Comparison of ENCODE assay signal across 7 mouse cellular contexts in genomic region chr8:123064072-123064471, GRCm38 (mm10). TPM values are rescaled to one million over a fixed set of nuclear protein-coding genes. Genes with fewer than 3 reads are reported as not detected.
A peak's percentile ranks its signal among the peaks of the same experiment; 100 is the strongest.
DNase-seq lines count a peak whose midpoint lies in the region; ATAC-seq lines count a peak whose summit lies in the region.

No protein-coding gene starts in this region.

- H3K4me2 ChIP-seq in neural tube, embryonic 12.5 days (replicated peaks), result peak overlapping the region; percentile 78
- H3K4me2 ChIP-seq in forebrain, embryonic 15.5 days (replicated peaks), result peak overlapping the region; percentile 63
- H3K4me2 ChIP-seq in liver, embryonic 11.5 days, result peak overlapping the region; percentile 93
- peak overlapping the region; percentile 86 for H3K4me2 ChIP-seq in stomach, embryonic 16.5 days (ENCODE audit: low read depth, low read length)

- no peak overlapping the region for H3K4me3 ChIP-seq in neural tube, embryonic 12.5 days
- peak overlapping the region; percentile 84; the same call in 1 of the 2 replicates for H3K4me3 ChIP-seq in forebrain, embryonic 15.5 days
- peak overlapping the region; percentile 95 for H3K4me3 ChIP-seq in liver, embryonic 11.5 days (ENCODE audit: low read depth, low read length)
- H3K4me3 ChIP-seq in stomach, embryonic 16.5 days (replicated peaks; ENCODE audit: low read length), result no peak overlapping the region

- ATAC-seq in neural tube, embryonic 12.5 days (ENCODE audit: low FRiP score, low read depth), result no peak
- ATAC-seq in forebrain, embryonic 15.5 days (replicated peaks), result no peak
- ATAC-seq in liver, embryonic 11.5 days (replicated peaks; ENCODE audit: low FRiP score), result no peak
- ATAC-seq in stomach, embryonic 16.5 days (ENCODE audit: insufficient read depth, low FRiP score), result no peak

- H3K27me3 ChIP-seq in neural tube, embryonic 12.5 days (replicated peaks), result no peaks in the 10 kb centered on the region
- H3K27me3 ChIP-seq in forebrain, embryonic 15.5 days, result no peaks in the 10 kb centered on the region
- H3K27me3 ChIP-seq in liver, embryonic 11.5 days (replicated peaks; ENCODE audit: control insufficient read depth, insufficient read depth, low read length), result no peaks in the 10 kb centered on the region
- no peaks in the 10 kb centered on the region for H3K27me3 ChIP-seq in stomach, embryonic 16.5 days (ENCODE audit: control insufficient read depth, insufficient read depth, low read length)

- no peak overlapping the region for H3K9ac ChIP-seq in neural tube, embryonic 12.5 days
- peak overlapping the region; percentile 87 for H3K9ac ChIP-seq in forebrain, embryonic 15.5 days (replicated peaks)
- H3K9ac ChIP-seq in liver, embryonic 11.5 days (ENCODE audit: low read depth, low read length), result peak overlapping the region; percentile 99
- no peak overlapping the region for H3K9ac ChIP-seq in stomach, embryonic 16.5 days (ENCODE audit: low read length)

- peaks cover 27% of the 10 kb centered on the region for H3K4me1 ChIP-seq in neural tube, embryonic 12.5 days
- peaks cover 25% of the 10 kb centered on the region for H3K4me1 ChIP-seq in forebrain, embryonic 15.5 days
- H3K4me1 ChIP-seq in liver, embryonic 11.5 days (replicated peaks; ENCODE audit: control insufficient read depth, insufficient read depth, low read length), result peaks cover 17% of the 10 kb centered on the region
- H3K4me1 ChIP-seq in stomach, embryonic 16.5 days (ENCODE audit: control insufficient read depth, insufficient read depth, low read length), result peaks cover 15% of the 10 kb centered on the region

- no peak overlapping the region for H3K27ac ChIP-seq in neural tube, embryonic 12.5 days
- H3K27ac ChIP-seq in forebrain, embryonic 15.5 days (replicated peaks), result peak overlapping the region; percentile 94; the same call in 1 of the 2 replicates
- H3K27ac ChIP-seq in liver, embryonic 11.5 days (ENCODE audit: low read depth, low read length), result peak overlapping the region; percentile 92; the same call in 1 of the 2 replicates
- no peak overlapping the region for H3K27ac ChIP-seq in stomach, embryonic 16.5 days (ENCODE audit: low read length)

- DNase-seq in neural tube, embryonic 10.5 days (ENCODE audit: extremely low spot score, low spot score), result no peak
- no peak for DNase-seq in liver, embryonic 11.5 days (ENCODE audit: low spot score)
- DNase-seq in c-Kit-positive CD71-positive TER-119-positive erythroid progenitor cells, embryonic 14.5 days (ENCODE audit: low spot score), result no peak
- no peak for DNase-seq in right cerebral cortex, adult 2 months (ENCODE audit: low spot score in 2 of 2)

- no peaks in the 10 kb centered on the region; the same call in 1 of the 2 replicates for H3K36me3 ChIP-seq in neural tube, embryonic 12.5 days
- H3K36me3 ChIP-seq in forebrain, embryonic 15.5 days, result no peaks in the 10 kb centered on the region; the same call in 1 of the 2 replicates
- peaks cover 5% of the 10 kb centered on the region; the same call in 1 of the 2 replicates for H3K36me3 ChIP-seq in liver, embryonic 11.5 days (ENCODE audit: control insufficient read depth, insufficient read depth, low read length)
- no peaks in the 10 kb centered on the region; the same call in 1 of the 2 replicates for H3K36me3 ChIP-seq in stomach, embryonic 16.5 days (ENCODE audit: control insufficient read depth, insufficient read depth, low read length)

- H3K9me3 ChIP-seq in neural tube, embryonic 12.5 days, result no peaks in the 10 kb centered on the region
- no peaks in the 10 kb centered on the region for H3K9me3 ChIP-seq in forebrain, embryonic 15.5 days
- H3K9me3 ChIP-seq in liver, embryonic 11.5 days (ENCODE audit: control insufficient read depth, low read length), result no peaks in the 10 kb centered on the region
- no peaks in the 10 kb centered on the region for H3K9me3 ChIP-seq in stomach, embryonic 16.5 days (replicated peaks; ENCODE audit: control insufficient read depth, low read length)

- WGBS in neural tube, embryonic 12.5 days, result 62% methylated on average over 4 of the region's 4 CpGs
- WGBS in forebrain, embryonic 15.5 days, result 78% methylated on average over 4 of the region's 4 CpGs
- WGBS in liver, embryonic 11.5 days, result 85% methylated on average over 4 of the region's 4 CpGs
- WGBS in stomach, embryonic 16.5 days, result 76% methylated on average over 4 of the region's 4 CpGs

RNA-seq across cellular contexts. Expression of gene Spg7, which starts 1.3 kb away (rescaled TPM):
- polyA plus RNA-seq in neural tube, embryonic 12.5 days (2016; fragmentation: Nextera tagmentation; extraction: Ambion mirVana), result 60.0 and 61.0 TPM in 2 replicates
- polyA plus RNA-seq in forebrain, embryonic 15.5 days (2015; fragmentation: Nextera tagmentation; extraction: Ambion mirVana), result 47.0 and 47.2 TPM in 2 replicates
- polyA plus RNA-seq in liver, embryonic 11.5 days (2014; fragmentation: Nextera tagmentation; extraction: Ambion mirVana), result 41.3 and 46.0 TPM in 2 replicates
- 43.0 and 44.8 TPM in 2 replicates for polyA plus RNA-seq in stomach, embryonic 16.5 days (2015; fragmentation: Nextera tagmentation; extraction: Ambion mirVana)

RNA-seq across cellular contexts. Expression of gene Ankrd11, which starts 22.0 kb away (rescaled TPM):
- polyA plus RNA-seq in neural tube, embryonic 12.5 days (2016; fragmentation: Nextera tagmentation; extraction: Ambion mirVana), result 96.8 and 98.8 TPM in 2 replicates
- 53.3 and 76.2 TPM in 2 replicates for polyA plus RNA-seq in forebrain, embryonic 15.5 days (2015; fragmentation: Nextera tagmentation; extraction: Ambion mirVana)
- polyA plus RNA-seq in liver, embryonic 11.5 days (2014; fragmentation: Nextera tagmentation; extraction: Ambion mirVana), result 49.2 and 53.8 TPM in 2 replicates
- 23.1 and 24.6 TPM in 2 replicates for polyA plus RNA-seq in stomach, embryonic 16.5 days (2015; fragmentation: Nextera tagmentation; extraction: Ambion mirVana)

RNA-seq across cellular contexts. Expression of gene Rpl13, which starts 38.1 kb away (rescaled TPM):
- 922 and 973 TPM in 2 replicates for polyA plus RNA-seq in neural tube, embryonic 12.5 days (2016; fragmentation: Nextera tagmentation; extraction: Ambion mirVana)
- polyA plus RNA-seq in forebrain, embryonic 15.5 days (2015; fragmentation: Nextera tagmentation; extraction: Ambion mirVana), result 886 and 899 TPM in 2 replicates
- 1,965 and 2,035 TPM in 2 replicates for polyA plus RNA-seq in liver, embryonic 11.5 days (2014; fragmentation: Nextera tagmentation; extraction: Ambion mirVana)
- polyA plus RNA-seq in stomach, embryonic 16.5 days (2015; fragmentation: Nextera tagmentation; extraction: Ambion mirVana), result 1,046 and 1,463 TPM in 2 replicates

RNA-seq across cellular contexts. Expression of gene Cpne7, which starts 53.1 kb away (rescaled TPM):
- 0.17 and 0.18 TPM in 2 replicates for polyA plus RNA-seq in neural tube, embryonic 12.5 days (2016; fragmentation: Nextera tagmentation; extraction: Ambion mirVana)
- polyA plus RNA-seq in forebrain, embryonic 15.5 days (2015; fragmentation: Nextera tagmentation; extraction: Ambion mirVana), result 2.5 and 3.2 TPM in 2 replicates
- 5.2 and 5.9 TPM in 2 replicates for polyA plus RNA-seq in liver, embryonic 11.5 days (2014; fragmentation: Nextera tagmentation; extraction: Ambion mirVana)
- 2.2 and 3.4 TPM in 2 replicates for polyA plus RNA-seq in stomach, embryonic 16.5 days (2015; fragmentation: Nextera tagmentation; extraction: Ambion mirVana)

Comparison
In these comparisons a context has a peak if more than half of its experiments do, and no peak if none do; other contexts are left out.
1. H3K27ac ChIP-seq: peak in forebrain, embryonic 15.5 days (single experiment) and liver, embryonic 11.5 days (single experiment); none in neural tube, embryonic 12.5 days (single experiment) and stomach, embryonic 16.5 days (single experiment).
2. H3K4me3 ChIP-seq: peak in forebrain, embryonic 15.5 days (single experiment) and liver, embryonic 11.5 days (single experiment); none in neural tube, embryonic 12.5 days (single experiment) and stomach, embryonic 16.5 days (single experiment).
3. H3K9ac ChIP-seq: peak in forebrain, embryonic 15.5 days (single experiment) and liver, embryonic 11.5 days (single experiment); none in neural tube, embryonic 12.5 days (single experiment) and stomach, embryonic 16.5 days (single experiment).
4. Peak in every context shown above with its lines, with median percentiles within 50 percentile points of each other: H3K4me2 ChIP-seq.